28 mouse cellular contexts compared by ENCODE assay signal in genomic region chr7:126345969-126346368, GRCm38 (mm10).
"Had no signal": no experiment of that assay in that cellular context is flagged by ENCODE, and none has a peak within 500 bp of the region (broad histone marks: within the 10 kb centered on the region; RNA-seq: fewer than 3 reads in every experiment).

No protein-coding gene starts in this region.

- H3K4me1 ChIP-seq: hindbrain, embryonic 12.5 days; limb, embryonic 10.5 days had no signal

- H3K36me3 ChIP-seq: heart, embryonic 10.5 days; heart, embryonic 12.5 days; hindbrain, embryonic 10.5 days; hindbrain, embryonic 12.5 days; kidney, embryonic 15.5 days; limb, embryonic 10.5 days; limb, embryonic 12.5 days; liver, embryonic 13.5 days; liver, embryonic 15.5 days had no signal

- H3K27ac ChIP-seq: heart, adult 2 months; heart, embryonic 10.5 days; hindbrain, embryonic 10.5 days; hindbrain, embryonic 12.5 days; hindbrain, embryonic 14.5 days; kidney, embryonic 15.5 days; kidney, postnatal 0 days; left cerebral cortex, adult 2 months; limb, embryonic 10.5 days; limb, embryonic 12.5 days; liver, embryonic 13.5 days; liver, embryonic 15.5 days had no signal

- DNase-seq: gastrocnemius, postnatal 14 days; gastrocnemius, postnatal 36 days; heart, adult 11 months; heart, adult 2 months; heart, postnatal 10 days; heart, postnatal 4 days; kidney, adult 11 months; kidney, adult 2 months; kidney, adult 9 months; kidney, postnatal 14 days; kidney, postnatal 36 days; layer of hippocampus, adult 9-11 months; liver; liver, embryonic 13.5 days had no signal

- H3K9me3 ChIP-seq: heart, embryonic 10.5 days; heart, embryonic 12.5 days; hindbrain, embryonic 10.5 days; hindbrain, embryonic 12.5 days; kidney, embryonic 15.5 days; limb, embryonic 10.5 days; limb, embryonic 12.5 days; liver, embryonic 13.5 days; liver, embryonic 15.5 days had no signal

- H3K9ac ChIP-seq: heart, embryonic 12.5 days; hindbrain, embryonic 12.5 days; hindbrain, embryonic 14.5 days; kidney, embryonic 15.5 days; limb, embryonic 12.5 days; liver, embryonic 13.5 days; liver, embryonic 15.5 days had no signal

- H3K4me3 ChIP-seq: heart, adult 2 months; heart, embryonic 10.5 days; heart, embryonic 12.5 days; hindbrain, embryonic 10.5 days; hindbrain, embryonic 12.5 days; kidney, embryonic 15.5 days; left cerebral cortex, adult 2 months; limb, embryonic 10.5 days; limb, embryonic 12.5 days; liver, embryonic 13.5 days; liver, embryonic 15.5 days had no signal

- H3K4me2 ChIP-seq: heart, embryonic 12.5 days; hindbrain, embryonic 12.5 days; hindbrain, embryonic 14.5 days; kidney, embryonic 15.5 days; limb, embryonic 12.5 days; liver, embryonic 11.5 days; liver, embryonic 13.5 days; liver, embryonic 15.5 days had no signal

- H3K27me3 ChIP-seq: limb, embryonic 12.5 days; liver, embryonic 15.5 days had no signal

- ATAC-seq: hindbrain, embryonic 16.5 days; intestine, embryonic 16.5 days had no signal
